Mouse (Mus musculus): ENCODE measurements around the gene Trpc2. TPM values are rescaled to one million over a fixed set of nuclear protein-coding genes. Genes with fewer than 3 reads are reported as not detected.
"Not testable (repeated sequence)": the region's sequence is repeated elsewhere in the genome, so short reads cannot be mapped to it uniquely, and the experiment has no call there.

The Trpc2 gene
- polyA plus RNA-seq (2012; rRNA removed) = 3.4 and 5.8 TPM in 2 replicates

DNA sequence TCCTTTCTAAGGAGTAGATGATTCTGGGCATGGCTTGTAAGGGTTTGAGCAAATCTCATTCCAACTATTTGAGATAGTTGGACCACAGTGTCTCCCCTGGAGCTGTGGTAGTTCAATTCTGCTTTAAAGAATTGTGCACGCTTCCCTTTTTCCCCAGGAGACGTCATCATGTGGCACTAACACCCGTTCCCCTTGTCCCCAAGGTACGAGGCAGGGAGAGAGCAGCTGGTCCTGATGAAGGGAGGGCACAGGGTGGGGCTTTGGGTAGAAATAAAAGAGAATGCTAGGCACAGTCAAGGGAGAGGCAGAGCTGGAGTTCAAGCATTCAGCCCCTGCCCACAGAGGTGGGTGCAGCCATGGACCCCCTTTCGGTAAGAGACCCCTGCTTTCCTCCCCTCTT lies at the start of gene Trpc2:
Trpc2 (plus strand) TSS at position 301 of the 400 bp plus-strand sequence.
- no peak for DNase-seq (ENCODE audit: low read depth)
- TF ChIP-seq POLR2A (IDR thresholded peaks at IDR 0.05; ENCODE audit: borderline replicate concordance, extremely low read depth, insufficient read depth, insufficient read length, poor library complexity, severe bottlenecking) = no peak
- TF ChIP-seq CTCF (IDR thresholded peaks at IDR 0.05; ENCODE audit: borderline replicate concordance, extremely low read depth, insufficient read depth, insufficient read length) = no peak

DNA sequence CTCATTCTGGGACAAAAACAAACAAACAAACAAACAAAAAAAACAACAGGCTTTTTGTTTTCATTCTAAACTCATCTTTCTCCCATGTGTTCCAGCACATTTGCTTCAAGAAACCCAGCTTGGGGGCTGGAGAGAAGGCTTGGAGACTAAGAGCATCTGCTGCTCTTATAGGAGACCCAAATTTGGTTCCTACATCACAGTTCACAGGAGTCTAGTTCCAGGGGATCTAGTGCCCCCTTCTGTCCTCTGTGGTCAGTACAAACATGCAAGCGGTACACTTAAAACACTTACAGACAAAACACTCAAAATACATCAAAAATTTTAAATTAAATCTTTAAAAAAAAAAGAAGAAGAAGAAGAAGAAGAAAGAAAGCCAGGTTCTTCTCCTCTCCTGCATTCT lies 48.0 kb upstream of the Trpc2 start:
- DNase-seq (ENCODE audit: low read depth) = no peak
- TF ChIP-seq CTCF (IDR thresholded peaks at IDR 0.05; ENCODE audit: borderline replicate concordance, extremely low read depth, insufficient read depth, insufficient read length) (peak; percentile 12; the same call in 1 of the 2 replicates), POLR2A (IDR thresholded peaks at IDR 0.05; ENCODE audit: borderline replicate concordance, extremely low read depth, insufficient read depth, insufficient read length, poor library complexity, severe bottlenecking) (no peak)

DNA sequence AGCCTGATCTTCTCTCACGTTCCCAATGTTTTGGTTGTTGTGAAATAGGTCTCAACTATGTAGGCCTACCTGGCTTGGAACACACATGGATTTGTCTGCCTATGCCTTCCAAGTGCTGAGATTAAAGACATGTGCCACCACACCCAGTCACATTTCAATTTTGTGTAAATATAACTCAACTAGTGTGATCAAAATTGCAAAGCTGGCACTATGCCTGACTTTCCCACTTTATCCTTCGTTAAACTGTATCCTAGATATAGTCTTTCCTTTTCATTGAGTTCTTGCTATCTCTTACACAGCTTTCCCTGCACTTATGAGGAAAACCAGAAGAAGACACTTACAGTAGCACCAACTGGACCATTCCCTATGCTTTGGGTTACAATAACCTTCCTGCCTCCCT lies 47.4 kb upstream of the Trpc2 start:
- no peak for DNase-seq (ENCODE audit: low read depth)
- no peak for TF ChIP-seq POLR2A (IDR thresholded peaks at IDR 0.05; ENCODE audit: borderline replicate concordance, extremely low read depth, insufficient read depth, insufficient read length, poor library complexity, severe bottlenecking)
- no peak for TF ChIP-seq CTCF (IDR thresholded peaks at IDR 0.05; ENCODE audit: borderline replicate concordance, extremely low read depth, insufficient read depth, insufficient read length)

DNA sequence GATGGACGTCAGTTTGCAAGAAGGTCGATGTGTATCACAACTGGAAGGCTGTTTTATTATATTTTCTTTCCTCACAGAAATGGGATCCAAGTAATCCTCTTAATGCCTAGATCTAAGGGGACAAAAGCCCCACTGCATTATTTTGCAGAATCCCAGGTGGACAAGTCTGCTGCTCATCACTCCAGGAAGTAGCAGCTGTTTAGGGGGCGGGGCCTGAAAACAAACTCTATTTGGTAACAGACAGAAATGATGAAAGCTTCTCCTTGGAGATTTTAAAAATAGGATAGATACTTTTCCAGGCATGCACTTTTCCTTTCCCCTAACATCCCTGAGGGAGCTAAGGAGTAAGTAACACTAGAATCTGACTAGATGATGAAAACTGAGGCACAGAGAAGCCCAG lies 45.6 kb upstream of the Trpc2 start:
- TF ChIP-seq CTCF (IDR thresholded peaks at IDR 0.05; ENCODE audit: borderline replicate concordance, extremely low read depth, insufficient read depth, insufficient read length) (no peak), POLR2A (IDR thresholded peaks at IDR 0.05; ENCODE audit: borderline replicate concordance, extremely low read depth, insufficient read depth, insufficient read length, poor library complexity, severe bottlenecking) (no peak)
- no peak for DNase-seq (ENCODE audit: low read depth)

DNA sequence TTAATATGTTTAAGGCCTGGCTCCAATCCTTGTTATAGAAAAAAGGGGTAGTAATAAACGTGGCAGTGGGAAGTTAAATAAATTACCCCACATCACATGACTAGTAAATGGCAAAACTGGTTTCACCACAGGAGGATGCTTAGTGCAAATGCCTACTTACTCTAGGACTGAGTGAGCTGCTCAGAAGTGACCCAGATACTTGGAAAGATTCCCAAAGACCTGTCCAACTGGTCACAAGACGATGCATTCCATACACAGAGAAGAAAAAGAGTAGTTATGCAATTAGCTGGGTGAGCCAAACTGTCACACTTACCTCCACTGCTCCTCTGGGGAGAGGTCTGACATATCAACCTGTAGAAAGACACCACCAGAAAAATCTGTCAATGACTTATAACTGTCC lies 40.6 kb upstream of the Trpc2 start:
- DNase-seq (ENCODE audit: low read depth) = no peak
- TF ChIP-seq CTCF (IDR thresholded peaks at IDR 0.05; ENCODE audit: borderline replicate concordance, extremely low read depth, insufficient read depth, insufficient read length) (no peak), POLR2A (IDR thresholded peaks at IDR 0.05; ENCODE audit: borderline replicate concordance, extremely low read depth, insufficient read depth, insufficient read length, poor library complexity, severe bottlenecking) (no peak)

DNA sequence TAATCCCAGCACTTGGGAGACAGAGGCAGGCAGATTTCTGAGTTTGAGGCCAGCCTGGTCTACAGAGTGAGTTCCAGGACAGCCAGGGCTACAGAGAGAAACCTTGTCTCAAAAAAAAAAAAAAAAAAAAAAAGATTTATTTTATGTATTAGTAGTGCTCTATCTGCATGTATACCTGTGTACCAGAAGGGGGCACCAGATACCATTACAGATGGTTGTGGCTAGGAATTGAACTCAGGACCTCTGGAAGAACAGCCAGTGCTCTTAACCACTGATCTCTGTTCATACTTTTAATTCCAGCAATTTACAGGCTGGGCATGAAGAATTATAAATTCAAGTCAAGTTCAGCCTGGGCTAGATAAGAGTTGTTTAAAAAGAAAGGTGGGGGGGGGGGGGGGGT lies 34.4 kb upstream of the Trpc2 start:
- DNase-seq (ENCODE audit: low read depth) = not testable (repeated sequence)

DNA sequence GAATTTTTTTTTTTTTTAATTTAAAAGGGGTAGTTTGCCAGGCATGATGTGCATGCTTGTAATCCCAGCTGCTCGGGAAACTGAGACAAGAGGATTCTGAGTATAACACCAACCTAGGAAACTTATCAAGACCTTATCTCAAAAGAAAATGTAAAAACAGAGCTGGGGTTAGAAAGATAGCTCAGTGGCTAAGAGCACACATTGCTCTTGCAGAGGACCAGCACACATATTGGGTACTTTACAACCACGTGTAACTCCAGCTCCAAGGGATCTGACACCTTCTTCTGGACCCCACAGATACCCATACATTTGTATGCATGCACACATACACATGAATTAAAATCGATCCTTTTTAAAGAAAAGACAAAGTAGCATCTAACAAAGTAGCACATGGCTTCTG lies 21.6 kb upstream of the Trpc2 start:
- no peak for DNase-seq (ENCODE audit: low read depth)
- TF ChIP-seq POLR2A (IDR thresholded peaks at IDR 0.05; ENCODE audit: borderline replicate concordance, extremely low read depth, insufficient read depth, insufficient read length, poor library complexity, severe bottlenecking) = no peak
- no peak for TF ChIP-seq CTCF (IDR thresholded peaks at IDR 0.05; ENCODE audit: borderline replicate concordance, extremely low read depth, insufficient read depth, insufficient read length)

DNA sequence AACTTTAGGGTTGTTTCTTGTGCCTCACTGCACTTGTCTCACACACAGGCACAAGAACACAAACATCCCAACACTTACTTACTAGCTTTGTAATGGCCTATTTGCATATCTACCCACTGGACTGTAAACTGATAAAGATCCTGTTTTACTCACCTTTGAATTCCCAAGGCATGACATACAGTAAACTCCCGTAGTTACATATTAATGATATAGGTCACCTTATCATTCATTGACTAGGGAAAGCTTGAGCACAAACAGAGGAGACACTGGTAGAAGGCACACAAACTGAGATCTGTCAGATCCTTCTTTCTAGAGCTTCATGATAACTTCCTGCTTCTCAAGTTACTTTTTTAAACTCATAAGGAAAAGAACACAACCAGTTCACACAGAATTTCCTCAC lies 20.7 kb upstream of the Trpc2 start:
- DNase-seq (ENCODE audit: low read depth) = no peak
- TF ChIP-seq POLR2A (IDR thresholded peaks at IDR 0.05; ENCODE audit: borderline replicate concordance, extremely low read depth, insufficient read depth, insufficient read length, poor library complexity, severe bottlenecking) = no peak
- TF ChIP-seq CTCF (IDR thresholded peaks at IDR 0.05; ENCODE audit: borderline replicate concordance, extremely low read depth, insufficient read depth, insufficient read length) = no peak

DNA sequence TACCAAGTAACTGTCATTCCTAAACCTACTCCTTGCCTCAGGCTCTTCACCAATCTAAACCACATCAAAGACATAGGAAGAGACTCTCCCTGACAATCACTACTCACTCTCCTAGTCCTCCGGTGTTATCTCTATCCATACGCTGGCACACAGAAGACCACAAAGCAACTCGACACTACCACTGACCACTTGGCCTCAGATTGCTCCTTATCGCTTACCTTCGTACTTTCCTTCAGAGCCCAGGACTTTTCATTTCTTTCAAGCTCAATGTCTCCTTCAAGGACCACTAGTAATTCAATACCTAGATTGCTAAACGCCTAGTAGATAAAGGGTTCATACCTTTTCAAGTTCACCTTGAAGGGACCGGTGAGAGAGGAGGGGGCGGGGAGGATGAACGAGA lies 19.0 kb upstream of the Trpc2 start:
- no peak for DNase-seq (ENCODE audit: low read depth)
- TF ChIP-seq CTCF (IDR thresholded peaks at IDR 0.05; ENCODE audit: borderline replicate concordance, extremely low read depth, insufficient read depth, insufficient read length) (no peak), POLR2A (IDR thresholded peaks at IDR 0.05; ENCODE audit: borderline replicate concordance, extremely low read depth, insufficient read depth, insufficient read length, poor library complexity, severe bottlenecking) (no peak)

DNA sequence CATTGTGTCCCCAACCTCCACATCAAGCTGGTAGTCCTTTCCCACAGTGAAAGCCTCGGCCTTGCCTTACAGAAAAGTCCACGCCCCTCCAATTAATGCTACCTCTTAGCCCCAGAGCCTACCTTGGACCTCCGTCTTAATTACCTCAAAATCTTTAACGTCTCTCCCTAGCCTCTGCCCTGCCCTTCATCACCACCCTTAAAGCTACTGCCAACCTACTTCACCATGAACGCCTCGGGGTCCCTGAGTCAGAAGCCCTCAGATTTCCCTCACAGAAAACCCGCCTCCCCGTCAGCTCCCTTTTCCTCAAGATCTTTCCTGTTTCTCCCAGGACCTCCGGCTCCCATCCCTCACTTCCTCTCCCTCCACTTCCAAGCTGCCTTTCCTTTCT lies 18.3 kb upstream of the Trpc2 start:
- TF ChIP-seq POLR2A (IDR thresholded peaks at IDR 0.05; ENCODE audit: borderline replicate concordance, extremely low read depth, insufficient read depth, insufficient read length, poor library complexity, severe bottlenecking) = no peak
- no peak for TF ChIP-seq CTCF (IDR thresholded peaks at IDR 0.05; ENCODE audit: borderline replicate concordance, extremely low read depth, insufficient read depth, insufficient read length)
- DNase-seq (ENCODE audit: low read depth) = no peak

DNA sequence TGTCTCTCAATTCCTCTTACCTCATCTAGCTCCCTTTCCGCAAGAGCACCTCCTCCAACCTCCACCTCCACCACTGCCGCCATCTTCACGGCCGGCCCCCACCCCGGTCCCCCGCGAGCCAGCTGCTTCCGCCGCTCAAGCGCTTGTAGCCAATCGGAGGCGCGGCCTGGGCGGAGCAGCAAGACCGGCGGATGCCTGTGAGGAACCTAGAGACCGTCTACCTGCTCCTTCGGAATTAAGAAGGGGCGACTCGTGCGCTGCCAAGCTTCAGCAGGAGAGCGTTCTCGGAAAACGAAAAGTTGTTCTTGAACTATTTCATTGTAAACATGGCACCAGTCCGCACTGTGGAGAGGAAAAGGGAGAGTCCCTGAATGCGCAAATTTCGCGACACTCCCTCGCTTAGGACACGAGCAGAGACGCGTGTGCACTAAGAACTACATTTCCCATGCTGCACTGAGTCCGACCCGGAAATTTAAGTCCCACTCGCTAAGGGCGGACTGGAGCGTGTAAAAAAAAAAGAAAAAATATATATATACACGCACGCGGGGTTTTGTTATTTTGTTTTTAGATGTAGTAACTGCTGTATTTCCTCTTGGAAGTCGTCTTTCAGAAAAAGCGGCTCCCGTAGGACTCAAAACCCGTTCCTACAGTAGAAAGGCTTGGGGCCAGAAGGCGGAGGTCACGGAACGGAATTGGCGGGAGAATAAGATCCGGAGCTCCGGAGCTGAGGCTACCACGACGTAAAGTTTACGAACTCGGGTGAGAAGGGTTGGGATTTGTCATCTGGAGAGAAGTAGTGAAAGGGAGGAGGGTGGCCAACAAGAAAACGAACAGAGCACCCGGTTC lies 17.6 kb upstream of the Trpc2 start, which contains the start of the genes Rnf121, Xndc1 and Xntrpc:
Rnf121 (minus strand) TSS at position 424 of the 846 bp plus-strand sequence.
Xndc1 (plus strand) TSS at position 466 of the 846 bp plus-strand sequence.
Xntrpc (plus strand) TSS at position 668 of the 846 bp plus-strand sequence.
- peak; percentile 98 for DNase-seq (ENCODE audit: low read depth)
- peak; percentile 59; the same call in 1 of the 2 replicates for TF ChIP-seq POLR2A (IDR thresholded peaks at IDR 0.05; ENCODE audit: borderline replicate concordance, extremely low read depth, insufficient read depth, insufficient read length, poor library complexity, severe bottlenecking)
- TF ChIP-seq CTCF (IDR thresholded peaks at IDR 0.05; ENCODE audit: borderline replicate concordance, extremely low read depth, insufficient read depth, insufficient read length) = no peak

DNA sequence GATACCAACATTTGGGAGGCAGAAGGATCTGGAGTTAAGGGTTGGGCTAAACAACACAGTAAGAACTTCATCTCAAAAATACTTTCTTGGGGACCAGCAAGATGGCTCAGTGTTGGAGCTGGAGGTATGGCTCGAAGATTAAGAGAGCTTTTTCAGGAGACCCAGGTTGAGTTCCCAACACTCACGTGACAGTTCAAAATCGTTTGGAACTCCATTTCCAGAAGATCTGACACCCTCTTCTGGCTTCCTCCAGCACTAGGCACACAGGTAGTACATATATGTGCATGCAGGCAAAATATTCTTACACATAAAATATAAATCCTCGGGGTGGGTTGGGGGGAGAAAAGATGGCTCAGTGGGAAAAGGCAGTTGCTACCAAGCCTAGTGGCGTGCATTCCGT lies 16.6 kb upstream of the Trpc2 start:
- DNase-seq (ENCODE audit: low read depth) = no peak
- TF ChIP-seq POLR2A (IDR thresholded peaks at IDR 0.05; ENCODE audit: borderline replicate concordance, extremely low read depth, insufficient read depth, insufficient read length, poor library complexity, severe bottlenecking) (no peak), CTCF (IDR thresholded peaks at IDR 0.05; ENCODE audit: borderline replicate concordance, extremely low read depth, insufficient read depth, insufficient read length) (no peak)
